Mouse (Mus musculus) heart, postnatal 0 days (tissue): ENCODE results near the gene Tmem206.

Experiments
- CTCF ChIP-seq: IDR thresholded peaks from 2 replicates; pipeline ENCODE4 v1.5.1; 2016; ENCODE audit warnings: antibody characterized with exemption, control low read depth, low read depth
- EP300 ChIP-seq: IDR thresholded peaks from 2 replicates; pipeline ENCODE4 v1.6.1; 2016; ENCODE audit warnings: antibody characterized with exemption, low read depth

GRCm38 (mm10) chr1:191369140-191369539 is 43.4 kb downstream of the Tmem206 start:
- no peak for TF ChIP-seq EP300
- TF ChIP-seq CTCF, result no peak
